Mouse (Mus musculus) cerebellum, postnatal 10 days (tissue): Measurements from ENCODE around the gene Cct3.
A peak's percentile ranks its signal among the peaks of the same experiment; 100 is the strongest.
"Not testable (repeated sequence)": the region's sequence is repeated elsewhere in the genome, so short reads cannot be mapped to it uniquely, and the experiment has no call there.

ENCODE experiments used
- DNase-seq, 2 experiments: peaks; one replicate each; pipeline ENCODE4 v3.0.0; 2021; ENCODE audit warnings: mixed read lengths in 2 of 2

Cct3 gene

DNA sequence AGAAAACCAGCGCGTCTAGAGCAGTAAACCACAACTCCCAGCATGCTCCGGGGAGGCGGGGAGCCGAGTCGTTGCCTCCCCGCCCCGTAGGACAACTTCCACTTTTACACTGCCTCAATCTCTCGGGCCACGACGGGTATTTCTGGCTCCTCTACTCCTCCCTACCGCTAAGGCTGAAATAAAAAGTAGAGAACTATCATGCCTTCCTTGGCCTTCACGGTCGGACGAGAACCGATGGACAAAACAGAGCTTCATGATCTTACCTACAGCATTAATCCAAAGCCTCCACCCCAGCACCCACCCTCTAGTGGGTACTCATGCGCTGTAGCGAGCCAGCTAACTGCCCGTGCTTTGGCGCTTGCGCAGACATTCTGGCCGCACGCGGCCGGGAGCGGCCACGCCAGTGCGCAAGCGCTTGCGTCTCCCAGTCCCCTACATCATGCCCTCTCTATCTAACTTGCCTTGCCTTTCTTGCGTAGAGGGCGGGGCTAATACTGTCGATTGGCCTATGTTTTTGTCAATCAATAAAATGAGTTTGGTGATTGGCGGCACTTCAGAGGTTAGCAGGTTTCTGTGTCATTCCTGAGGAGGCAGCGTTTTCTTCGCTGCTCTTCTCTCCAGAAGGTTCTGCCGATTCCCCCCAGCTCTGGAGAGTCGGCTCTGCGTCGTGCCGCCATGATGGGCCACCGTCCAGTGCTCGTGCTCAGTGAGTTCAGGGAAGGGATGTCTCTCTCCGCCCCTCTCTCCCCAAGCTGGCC, at the start of gene Cct3, which contains the start of gene Tsacc:
TSS of gene Cct3 (plus strand) at position 556 of the 758 bp plus-strand sequence.
TSS of gene Tsacc (minus strand) at position 439 of the 758 bp plus-strand sequence.
- peak; percentile 98 for DNase-seq

- DNase-seq: no peak
Observed at GRCm38 (mm10) chr3:88247666-88248065, 49.2 kb upstream of the Cct3 start.

DNA sequence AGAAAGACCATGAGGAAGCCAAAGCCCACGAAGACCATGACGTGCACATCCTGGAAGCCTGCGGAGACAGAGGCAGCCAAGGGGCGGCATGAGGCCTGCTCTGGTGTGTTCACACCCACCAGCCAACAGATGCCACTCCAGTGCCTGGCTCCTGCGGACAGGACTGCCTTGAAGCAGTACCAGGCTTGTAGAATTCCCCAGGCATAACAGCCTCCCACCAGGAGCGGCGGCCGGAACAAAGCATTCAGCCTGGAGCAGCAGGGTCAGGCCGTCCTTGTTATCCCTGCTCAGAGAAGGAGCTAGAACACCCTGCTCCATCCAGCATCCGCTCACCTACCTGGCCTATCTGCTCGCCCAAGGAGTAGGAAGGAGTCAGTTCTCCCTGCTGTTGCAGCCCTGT, 48.5 kb upstream of the Cct3 start:
- DNase-seq: peak in 1 of 2 experiments; percentile 49

- no peak for DNase-seq
Observed at GRCm38 (mm10) chr3:88252739-88253138, 44.2 kb upstream of the Cct3 start.

GRCm38 (mm10) chr3:88254268-88254926, 42.5 kb upstream of the Cct3 start, which contains the start of gene Rhbg:
Gene Rhbg, minus strand, starts transcription at chr3:88254709.
- peak; percentile 61 to 62 for DNase-seq

- DNase-seq: no peak
Observed at GRCm38 (mm10) chr3:88255950-88256349, 41.0 kb upstream of the Cct3 start.

DNA sequence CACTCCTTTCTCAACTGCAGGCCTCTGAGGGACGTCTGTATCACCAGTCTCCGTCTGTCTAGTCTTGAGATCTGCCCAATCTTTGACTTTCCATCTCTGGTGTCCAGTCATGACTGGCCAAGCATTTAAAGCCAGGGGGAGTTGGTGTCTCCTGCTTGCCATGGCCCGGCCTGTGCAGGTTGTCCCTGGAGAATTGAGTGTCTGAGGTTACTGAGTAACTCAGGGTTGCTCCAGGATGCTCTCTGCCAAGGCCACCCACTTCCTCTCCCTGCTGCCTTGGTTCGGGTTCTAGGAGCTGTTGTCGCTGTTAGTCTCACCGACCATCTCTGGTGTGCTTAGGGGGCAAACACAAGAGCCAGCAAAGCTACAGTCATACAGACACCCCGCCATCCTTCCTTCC, 40.5 kb upstream of the Cct3 start:
- no peak for DNase-seq

DNA sequence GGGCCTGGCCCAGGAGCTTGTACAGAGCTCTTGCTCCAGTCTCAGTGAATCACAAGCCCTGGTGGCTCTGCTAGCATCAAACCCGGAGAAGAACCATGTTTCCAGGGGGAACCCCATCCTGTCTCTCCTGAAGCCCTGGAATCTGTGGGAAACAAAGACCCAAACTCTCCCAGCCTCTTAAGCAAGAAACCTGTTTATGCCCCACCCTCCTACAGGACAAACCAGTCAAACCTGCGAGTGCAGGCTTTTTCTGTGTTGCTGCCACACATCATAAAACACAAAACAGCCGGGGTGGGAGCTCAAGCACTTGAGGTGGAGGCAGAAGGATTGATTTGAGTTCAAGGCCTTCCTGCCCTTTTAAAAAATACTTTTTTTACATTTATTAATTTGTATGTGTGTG, 34.6 kb upstream of the Cct3 start:
- DNase-seq: no peak

GRCm38 (mm10) chr3:88268014-88268413, 28.9 kb upstream of the Cct3 start:
- not testable (repeated sequence) for DNase-seq

DNA sequence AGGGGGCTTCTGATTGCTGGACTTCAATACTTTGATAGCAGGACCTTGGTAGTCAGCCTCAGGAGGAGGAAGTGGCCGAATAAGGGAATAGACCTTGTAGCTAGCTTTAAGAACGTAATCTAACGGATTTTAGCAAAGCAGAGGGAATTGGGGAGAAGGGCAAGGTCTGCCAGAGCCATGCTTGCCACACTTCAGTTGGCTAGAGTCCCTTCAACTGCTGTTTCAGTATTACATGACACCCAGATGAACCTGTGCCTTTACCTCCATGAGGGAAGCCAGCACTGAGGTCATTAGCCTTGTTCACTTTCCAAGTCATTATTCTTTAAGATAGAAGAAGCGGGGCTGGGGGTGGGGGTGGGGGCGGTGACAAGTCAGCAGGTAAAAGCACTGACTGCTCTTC, 27.9 kb upstream of the Cct3 start:
- no peak for DNase-seq

DNA sequence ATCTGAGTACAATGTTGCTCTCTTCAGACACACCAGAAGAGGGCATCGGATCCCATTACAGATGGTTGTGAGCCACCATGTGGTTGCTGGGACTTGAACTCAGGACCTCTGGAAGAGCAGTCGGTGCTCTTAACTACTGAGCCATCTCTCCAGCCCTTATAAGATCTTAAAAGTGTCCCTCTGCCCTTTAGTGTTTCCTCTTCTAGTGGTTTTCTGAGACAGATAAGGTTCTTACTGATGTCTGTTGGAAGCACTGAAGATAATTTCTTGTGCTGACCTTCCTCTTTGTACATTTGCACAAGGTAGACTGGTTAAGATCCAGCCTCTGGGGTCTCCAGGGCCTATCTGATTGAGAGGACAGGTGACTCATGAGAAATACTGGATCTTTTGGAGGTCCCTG, 25.6 kb upstream of the Cct3 start:
- not testable (repeated sequence) for DNase-seq

DNA sequence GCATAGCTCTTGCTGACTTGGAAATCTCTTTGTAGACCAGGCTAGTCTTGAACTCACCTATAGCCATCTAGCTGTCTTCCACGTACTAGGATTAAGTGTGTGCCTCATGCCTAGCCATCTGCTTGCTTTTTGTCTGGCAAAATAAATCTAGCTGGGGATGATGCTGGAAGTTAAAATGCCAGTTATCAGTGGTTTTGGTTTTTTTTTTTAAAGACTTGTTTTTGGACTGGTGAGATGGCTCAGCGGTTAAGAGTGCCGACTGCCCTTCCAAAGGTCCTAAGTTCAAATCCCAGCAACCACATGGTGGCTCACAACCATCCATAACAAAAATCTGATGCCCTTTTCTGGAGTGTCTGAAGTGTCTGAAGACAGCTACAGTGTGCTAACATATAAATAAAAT, 25.1 kb upstream of the Cct3 start:
- DNase-seq: no peak

- peak in 1 of 2 experiments; percentile 18 for DNase-seq
Observed at GRCm38 (mm10) chr3:88274002-88274401, 22.9 kb upstream of the Cct3 start.

GRCm38 (mm10) chr3:88276121-88276520, 20.8 kb upstream of the Cct3 start:
- no peak for DNase-seq

DNA sequence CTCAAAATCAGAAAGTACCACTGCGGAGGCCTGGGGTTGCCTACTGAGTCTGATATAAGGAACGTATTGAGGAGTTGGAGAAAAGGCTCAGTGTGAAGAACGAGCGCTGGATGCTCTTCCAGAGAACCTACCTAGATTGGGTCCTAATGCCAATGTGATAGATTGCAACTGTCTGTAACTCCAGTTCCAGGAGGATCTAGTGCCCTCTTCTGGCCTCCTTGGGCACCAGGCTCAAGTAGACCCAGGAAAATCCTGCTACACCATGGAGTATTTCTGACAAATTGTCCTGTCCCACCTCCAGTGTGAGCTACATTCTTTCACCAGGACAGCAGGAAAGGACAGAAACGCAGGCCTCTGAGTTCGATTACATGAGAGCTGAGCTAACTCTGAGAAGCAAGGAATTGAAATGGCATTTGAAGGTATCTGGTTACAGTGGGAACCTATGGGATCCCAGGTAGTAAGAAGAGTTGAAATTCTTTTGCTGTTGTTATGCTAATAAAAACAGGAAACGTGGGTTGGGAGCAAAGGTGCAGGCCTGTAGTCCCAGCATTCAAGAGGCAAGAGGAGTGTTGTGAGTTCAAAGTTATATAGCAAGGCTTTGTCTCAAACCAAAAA, 20.3 kb upstream of the Cct3 start:
- DNase-seq: peak; percentile 67 to 73

DNA sequence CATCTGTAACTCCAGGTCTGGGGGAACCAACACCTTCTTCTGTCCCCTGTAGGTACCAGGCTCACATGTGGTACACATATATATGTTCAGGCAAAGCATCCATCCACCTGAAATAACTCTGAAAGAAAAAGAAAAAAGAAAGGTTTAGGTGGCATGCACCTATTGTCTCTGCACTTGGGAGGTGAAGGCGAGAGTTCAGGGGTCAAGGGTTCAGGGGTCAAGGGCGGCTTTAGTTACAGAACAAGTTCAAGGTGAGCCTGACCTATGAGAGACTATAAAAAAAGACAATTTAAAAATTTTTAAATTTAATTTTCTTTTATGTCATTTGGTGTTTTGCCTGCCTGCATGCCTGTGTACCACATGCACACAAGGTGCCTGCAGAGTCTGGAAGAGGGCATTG, 16.9 kb upstream of the Cct3 start:
- no peak for DNase-seq

GRCm38 (mm10) chr3:88281141-88281916, 15.6 kb upstream of the Cct3 start:
- not testable (repeated sequence) for DNase-seq

GRCm38 (mm10) chr3:88284815-88285564, 11.9 kb upstream of the Cct3 start:
- DNase-seq: not testable (repeated sequence)

DNA sequence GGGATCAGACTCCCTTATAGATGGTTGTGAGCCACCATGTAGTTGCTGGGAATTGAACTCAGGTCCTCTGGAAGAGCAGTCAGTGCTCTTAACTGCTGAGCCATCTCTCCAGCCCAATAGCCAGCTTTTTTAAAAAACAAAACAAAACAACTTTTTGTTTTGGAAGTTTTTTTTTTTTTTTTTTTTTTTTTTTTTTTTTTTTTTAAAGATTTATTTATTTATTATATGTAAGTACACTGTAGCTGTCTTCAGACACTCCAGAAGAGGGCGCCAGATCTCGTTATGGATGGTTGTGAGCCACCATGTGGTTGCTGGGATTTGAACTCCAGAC, 11.4 kb upstream of the Cct3 start:
- DNase-seq: not testable (repeated sequence)

GRCm38 (mm10) chr3:88287110-88287509, 9.8 kb upstream of the Cct3 start, which contains the start of gene Gm38392:
Gene Gm38392, minus strand, starts transcription at chr3:88287210.
- DNase-seq: no peak

GRCm38 (mm10) chr3:88288133-88288713, 8.7 kb upstream of the Cct3 start:
- DNase-seq: not testable (repeated sequence)

DNA sequence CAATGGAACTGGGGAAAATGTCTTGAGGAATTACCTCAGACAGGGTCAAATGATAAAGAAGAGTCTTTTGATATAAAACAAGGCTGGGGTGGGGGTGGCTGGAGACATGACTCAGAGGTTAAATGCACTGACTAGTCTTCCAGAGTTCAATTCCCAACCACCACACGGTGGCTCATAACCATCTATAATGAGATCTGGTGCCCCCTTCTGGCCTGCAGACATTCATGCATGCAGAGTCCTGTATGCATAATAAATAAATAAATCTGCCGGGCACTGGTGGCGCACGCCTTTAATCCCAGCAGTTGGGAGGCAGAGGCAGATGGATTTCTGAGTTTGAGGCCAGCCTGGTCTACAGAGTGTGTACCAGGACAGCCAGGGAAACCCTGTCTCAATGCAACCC, 4.9 kb upstream of the Cct3 start:
- peak; percentile 49 to 54 for DNase-seq
